Mouse (Mus musculus): ENCODE data around the gene Rgma. TPM values are rescaled to one million over a fixed set of nuclear protein-coding genes. Genes with fewer than 3 reads are reported as not detected.

The Rgma gene
- total and polyA plus RNA-seq, 3 experiments: 0.04 to 0.07 TPM; not detected in 1

- Histone ChIP-seq H3K27me3 (replicated peaks) (peaks cover 23% of the 10 kb centered on the region), H3K79me2 (replicated peaks; ENCODE audit: control insufficient read depth, extremely low read depth, insufficient read depth, poor library complexity, severe bottlenecking) (no peaks in the 10 kb centered on the region), H3K4me2 (ENCODE audit: insufficient read depth, low read depth, poor library complexity, severe bottlenecking) (no peak overlapping the region), H3K4me1 (ENCODE audit: control insufficient read depth in 1 of 2, insufficient read depth in 2 of 2) (peaks cover 4 to 47% of the 10 kb centered on the region in 2 experiments), H3K9ac (ENCODE audit: insufficient read depth, low read depth) (no peak overlapping the region), H3K9me3 (replicated peaks; ENCODE audit: low read length) (no peaks in the 10 kb centered on the region), H3K4me3 (replicated peaks in 1 of 3; ENCODE audit: low read depth in 2 of 3, low read length in 2 of 3, poor library complexity in 1 of 3) (no peak overlapping the region), H3K27ac (ENCODE audit: insufficient read depth, low read depth) (no peak overlapping the region), H3K36me3 (replicated peaks in 1 of 2; ENCODE audit: control insufficient read depth in 1 of 2, insufficient read depth in 1 of 2, low read length in 1 of 2) (no peaks in the 10 kb centered on the region)
- in situ Hi-C loops (cut with MboI; ENCODE audit: low pct_ligation_motif_present, low pct_unique_long_range_greater_than_20kb, low sequenced_read_pairs) (loop anchor here (25.0 kb wide), 1 partner anchor 1003 kb away; no protein-coding TSS in a partner anchor), dilution Hi-C loops (cut with MboI; ENCODE audit: extremely low pct_ligation_motif_present, extremely low pct_unique_long_range_greater_than_20kb, low sequenced_read_pairs) (no loop called here)
- TF ChIP-seq RAD21 (IDR thresholded peaks at IDR 0.05; ENCODE audit: low read depth, low read length) (no peak), ZC3H11A (IDR thresholded peaks at IDR 0.05; ENCODE audit: low read depth, low read length) (no peak), ZNF384 (IDR thresholded peaks at IDR 0.05; ENCODE audit: low read depth, low read length) (no peak), MXI1 (IDR thresholded peaks at IDR 0.05; ENCODE audit: low read depth, low read length) (no peak), ETS1 (conservative IDR thresholded peaks at IDR 0.05; ENCODE audit: low read depth, low read length) (no peak), SIN3A (IDR thresholded peaks at IDR 0.05; ENCODE audit: low read length) (no peak), NRF1 (IDR thresholded peaks at IDR 0.05; ENCODE audit: low read depth, low read length) (no peak), JUND (conservative IDR thresholded peaks at IDR 0.05; ENCODE audit: low read depth, low read length) (no peak), IRF4 (IDR thresholded peaks at IDR 0.05; ENCODE audit: low read depth, low read length) (no peak), RCOR1 (conservative IDR thresholded peaks at IDR 0.05; ENCODE audit: low read depth, low read length) (no peak), UBTF (IDR thresholded peaks at IDR 0.05; ENCODE audit: low read depth, low read length) (no peak), MAZ (IDR thresholded peaks at IDR 0.05; ENCODE audit: low read depth, low read length) (no peak), MAFK (IDR thresholded peaks at IDR 0.05; ENCODE audit: insufficient replicate concordance, low read length) (no peak), USF1 (IDR thresholded peaks at IDR 0.05; ENCODE audit: low read depth, low read length) (no peak), JUN (IDR thresholded peaks at IDR 0.05; ENCODE audit: insufficient read depth, low read depth, low read length) (no peak), MYC (IDR thresholded peaks at IDR 0.05; ENCODE audit: low read depth, low read length) (no peak), ZKSCAN1 (IDR thresholded peaks at IDR 0.05; ENCODE audit: borderline replicate concordance, low read depth, low read length) (no peak), TCF12 (IDR thresholded peaks at IDR 0.05; ENCODE audit: low read depth, low read length) (no peak), USF2 (conservative IDR thresholded peaks at IDR 0.05; ENCODE audit: low read depth, low read length) (no peak), KAT2A (IDR thresholded peaks at IDR 0.05; ENCODE audit: insufficient replicate concordance, low read length) (no peak)
- DNase-seq (ENCODE audit: extremely low read depth): no peak
These were observed 14.6 kb downstream of the Rgma start for GRCm38 (mm10) chr7:73389871-73390294.
